Mouse (Mus musculus): Measurements from ENCODE around the gene Ift57. TPM values are rescaled to one million over a fixed set of nuclear protein-coding genes. Genes with fewer than 3 reads are reported as not detected.

The Ift57 gene
- polyA plus RNA-seq, 1 experiment = 14.7 TPM

GRCm38 (mm10) chr16:49723222-49723621 is 24.2 kb downstream of the Ift57 start:
- Histone ChIP-seq H3K27me3 (ENCODE audit: control insufficient read depth, insufficient read depth, insufficient read length) (no peaks in the 10 kb centered on the region), H3K36me3 (ENCODE audit: control insufficient read depth, insufficient read depth) (no peaks in the 10 kb centered on the region), H3K4me3 (no peak overlapping the region), H3ac (ENCODE audit: control insufficient read depth, insufficient read length) (no peak overlapping the region), H3K4me2 (ENCODE audit: low read depth) (no peak overlapping the region), H3K79me2 (ENCODE audit: control insufficient read depth, insufficient read depth) (peaks cover 3% of the 10 kb centered on the region)
- TF ChIP-seq SRF (IDR thresholded peaks at IDR 0.05; ENCODE audit: control insufficient read depth, insufficient read length, low read depth) (no peak), POLR2A (IDR thresholded peaks at IDR 0.05; ENCODE audit: insufficient read length, low read depth) (no peak), TCF12 (IDR thresholded peaks at IDR 0.05; ENCODE audit: insufficient read depth, poor library complexity, severe bottlenecking) (no peak), MYOG (IDR thresholded peaks at IDR 0.05; ENCODE audit: control insufficient read depth in 1 of 3, insufficient read depth in 1 of 3, insufficient read length in 2 of 3, low read depth in 2 of 3) (no peak), TCF3 (IDR thresholded peaks at IDR 0.05; ENCODE audit: insufficient read length, low read depth) (no peak)

DNA sequence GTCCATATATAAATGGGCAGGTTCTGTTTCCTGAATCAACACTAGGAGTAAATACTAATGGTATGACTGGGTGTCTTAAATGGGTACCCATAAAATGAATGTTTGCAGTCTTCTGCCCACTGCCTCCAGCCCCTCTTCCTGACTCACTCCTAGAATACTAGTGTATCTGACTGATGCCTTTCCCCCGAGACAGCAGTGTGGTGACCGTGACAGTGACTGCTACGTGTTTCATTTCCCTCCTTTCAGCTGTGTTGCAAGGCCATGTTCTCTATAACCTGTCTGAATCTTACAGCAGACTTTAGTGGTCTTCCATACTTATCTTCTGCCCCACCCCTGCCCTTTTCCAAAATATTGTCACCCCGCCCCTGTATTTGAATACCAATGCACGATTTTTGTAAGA is 25.2 kb downstream of the Ift57 start:
- Histone ChIP-seq H3K4me3 (no peak overlapping the region), H3K27me3 (ENCODE audit: control insufficient read depth, insufficient read depth, insufficient read length) (no peaks in the 10 kb centered on the region), H3ac (ENCODE audit: control insufficient read depth, insufficient read length) (no peak overlapping the region), H3K36me3 (ENCODE audit: control insufficient read depth, insufficient read depth) (no peaks in the 10 kb centered on the region), H3K79me2 (ENCODE audit: control insufficient read depth, insufficient read depth) (no peaks in the 10 kb centered on the region), H3K4me2 (ENCODE audit: low read depth) (no peak overlapping the region)
- no peak for TF ChIP-seq REST (IDR thresholded peaks at IDR 0.05; ENCODE audit: insufficient read depth, insufficient read length)
- no peak for TF ChIP-seq TCF3 (IDR thresholded peaks at IDR 0.05; ENCODE audit: insufficient read length, low read depth)
- TF ChIP-seq TCF12 (IDR thresholded peaks at IDR 0.05; ENCODE audit: insufficient read depth, poor library complexity, severe bottlenecking) = no peak
- no peak for TF ChIP-seq E2F4 (IDR thresholded peaks at IDR 0.05; ENCODE audit: insufficient read depth)
- TF ChIP-seq MYOD1 (IDR thresholded peaks at IDR 0.05; ENCODE audit: control insufficient read depth in 1 of 3, insufficient read length in 2 of 3, low read depth in 2 of 3) = no peak
- TF ChIP-seq SRF (IDR thresholded peaks at IDR 0.05; ENCODE audit: control insufficient read depth, insufficient read length, low read depth) = no peak
- no peak for TF ChIP-seq USF1 (IDR thresholded peaks at IDR 0.05; ENCODE audit: low read depth)
- no peak for TF ChIP-seq MAX (IDR thresholded peaks at IDR 0.05; ENCODE audit: low read depth)

- H3K4me2 ChIP-seq (ENCODE audit: low read depth) = no peak overlapping the region
- no peak overlapping the region for H3ac ChIP-seq (ENCODE audit: control insufficient read depth, insufficient read length)
- no peak overlapping the region for H3K4me3 ChIP-seq
- no peaks in the 10 kb centered on the region for H3K27me3 ChIP-seq (ENCODE audit: control insufficient read depth, insufficient read depth, insufficient read length)
- no peaks in the 10 kb centered on the region for H3K79me2 ChIP-seq (ENCODE audit: control insufficient read depth, insufficient read depth)
- no peak for TF ChIP-seq POLR2AphosphoS2 (IDR thresholded peaks at IDR 0.05; ENCODE audit: insufficient read length, low read depth)
- no peak for TF ChIP-seq MYOD1 (IDR thresholded peaks at IDR 0.05; ENCODE audit: control insufficient read depth in 1 of 3, insufficient read length in 2 of 3, low read depth in 2 of 3)
- no peak for TF ChIP-seq TCF12 (IDR thresholded peaks at IDR 0.05; ENCODE audit: insufficient read depth, poor library complexity, severe bottlenecking)
- no peak for TF ChIP-seq REST (IDR thresholded peaks at IDR 0.05; ENCODE audit: insufficient read depth, insufficient read length)
- TF ChIP-seq E2F4 (IDR thresholded peaks at IDR 0.05; ENCODE audit: insufficient read depth) = no peak
- TF ChIP-seq CEBPB (IDR thresholded peaks at IDR 0.05; ENCODE audit: insufficient read depth, poor library complexity, severe bottlenecking) = no peak
- no peak for TF ChIP-seq TCF3 (IDR thresholded peaks at IDR 0.05; ENCODE audit: insufficient read length, low read depth)
- no peak for TF ChIP-seq POLR2A (IDR thresholded peaks at IDR 0.05; ENCODE audit: insufficient read length, low read depth)
- TF ChIP-seq MAX (IDR thresholded peaks at IDR 0.05; ENCODE audit: low read depth) = no peak
- TF ChIP-seq MYOG (IDR thresholded peaks at IDR 0.05; ENCODE audit: control insufficient read depth in 1 of 3, insufficient read depth in 1 of 3, insufficient read length in 2 of 3, low read depth in 2 of 3) = no peak
- no peak for TF ChIP-seq USF1 (IDR thresholded peaks at IDR 0.05; ENCODE audit: low read depth)
- TF ChIP-seq SRF (IDR thresholded peaks at IDR 0.05; ENCODE audit: control insufficient read depth, insufficient read length, low read depth) = no peak
- no peaks in the 10 kb centered on the region for H3K36me3 ChIP-seq (ENCODE audit: control insufficient read depth, insufficient read depth)
Observed at GRCm38 (mm10) chr16:49724931-49725330, 25.9 kb downstream of the Ift57 start.

- H3ac ChIP-seq (ENCODE audit: control insufficient read depth, insufficient read length) = no peak overlapping the region
- no peaks in the 10 kb centered on the region for H3K36me3 ChIP-seq (ENCODE audit: control insufficient read depth, insufficient read depth)
- H3K4me2 ChIP-seq (ENCODE audit: low read depth) = no peak overlapping the region
- no peak overlapping the region for H3K4me3 ChIP-seq
- H3K79me2 ChIP-seq (ENCODE audit: control insufficient read depth, insufficient read depth) = no peaks in the 10 kb centered on the region
- H3K27me3 ChIP-seq (ENCODE audit: control insufficient read depth, insufficient read depth, insufficient read length) = no peaks in the 10 kb centered on the region
- no peak for TF ChIP-seq USF1 (IDR thresholded peaks at IDR 0.05; ENCODE audit: low read depth)
Observed at GRCm38 (mm10) chr16:49725446-49725845, 26.4 kb downstream of the Ift57 start.

DNA sequence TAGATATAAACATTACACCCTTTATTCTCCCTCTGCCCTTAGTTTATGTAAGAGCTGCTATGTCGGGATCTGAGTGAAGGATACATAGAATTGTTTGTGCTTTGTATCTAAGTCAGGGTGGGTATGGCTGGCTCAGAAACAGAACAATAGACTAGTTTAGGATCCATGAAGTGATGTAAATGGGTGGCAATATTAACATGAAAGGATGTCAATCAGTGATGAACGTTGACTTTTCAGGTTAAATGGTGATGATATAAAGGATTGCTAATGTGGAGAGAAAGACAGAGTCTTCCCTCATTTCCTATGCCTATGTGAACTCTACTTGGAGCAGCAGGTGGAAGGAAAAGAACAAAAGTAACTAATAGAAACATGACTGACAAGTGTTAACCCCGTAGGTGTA is 27.2 kb downstream of the Ift57 start:
- no peak for TF ChIP-seq REST (IDR thresholded peaks at IDR 0.05; ENCODE audit: insufficient read depth, insufficient read length)
- TF ChIP-seq USF1 (IDR thresholded peaks at IDR 0.05; ENCODE audit: low read depth) = no peak
- TF ChIP-seq MYOD1 (IDR thresholded peaks at IDR 0.05; ENCODE audit: control insufficient read depth in 1 of 3, insufficient read length in 2 of 3, low read depth in 2 of 3) = no peak
- no peak for TF ChIP-seq POLR2A (IDR thresholded peaks at IDR 0.05; ENCODE audit: insufficient read length, low read depth)
- TF ChIP-seq TCF12 (IDR thresholded peaks at IDR 0.05; ENCODE audit: insufficient read depth, poor library complexity, severe bottlenecking) = no peak
- TF ChIP-seq TCF3 (IDR thresholded peaks at IDR 0.05; ENCODE audit: insufficient read length, low read depth) = no peak
- TF ChIP-seq POLR2AphosphoS2 (IDR thresholded peaks at IDR 0.05; ENCODE audit: insufficient read length, low read depth) = no peak
- no peak for TF ChIP-seq MYOG (IDR thresholded peaks at IDR 0.05; ENCODE audit: control insufficient read depth in 1 of 3, insufficient read depth in 1 of 3, insufficient read length in 2 of 3, low read depth in 2 of 3)
- TF ChIP-seq CEBPB (IDR thresholded peaks at IDR 0.05; ENCODE audit: insufficient read depth, poor library complexity, severe bottlenecking) = no peak
- no peak for TF ChIP-seq MAX (IDR thresholded peaks at IDR 0.05; ENCODE audit: low read depth)
- TF ChIP-seq SRF (IDR thresholded peaks at IDR 0.05; ENCODE audit: control insufficient read depth, insufficient read length, low read depth) = no peak
- no peak for TF ChIP-seq E2F4 (IDR thresholded peaks at IDR 0.05; ENCODE audit: insufficient read depth)
- no peak overlapping the region for H3ac ChIP-seq (ENCODE audit: control insufficient read depth, insufficient read length)
- H3K79me2 ChIP-seq (ENCODE audit: control insufficient read depth, insufficient read depth) = no peaks in the 10 kb centered on the region
- H3K4me3 ChIP-seq = no peak overlapping the region
- no peaks in the 10 kb centered on the region for H3K36me3 ChIP-seq (ENCODE audit: control insufficient read depth, insufficient read depth)
- H3K27me3 ChIP-seq (ENCODE audit: control insufficient read depth, insufficient read depth, insufficient read length) = no peaks in the 10 kb centered on the region
- no peak overlapping the region for H3K4me2 ChIP-seq (ENCODE audit: low read depth)

Data from myocyte (in vitro differentiated cells).